Mouse (Mus musculus) liver, embryonic 14.5 days (tissue): Measurements from ENCODE around the gene Tmem44.

ENCODE experiments used
- CTCF ChIP-seq: IDR thresholded peaks from 2 replicates; pipeline ENCODE4 v1.5.1; 2016; ENCODE audit warnings: antibody characterized with exemption, low read depth, control low read depth
- EP300 ChIP-seq: IDR thresholded peaks from 2 replicates; pipeline ENCODE4 v1.6.1; 2016; ENCODE audit warnings: antibody characterized with exemption, low read depth

DNA sequence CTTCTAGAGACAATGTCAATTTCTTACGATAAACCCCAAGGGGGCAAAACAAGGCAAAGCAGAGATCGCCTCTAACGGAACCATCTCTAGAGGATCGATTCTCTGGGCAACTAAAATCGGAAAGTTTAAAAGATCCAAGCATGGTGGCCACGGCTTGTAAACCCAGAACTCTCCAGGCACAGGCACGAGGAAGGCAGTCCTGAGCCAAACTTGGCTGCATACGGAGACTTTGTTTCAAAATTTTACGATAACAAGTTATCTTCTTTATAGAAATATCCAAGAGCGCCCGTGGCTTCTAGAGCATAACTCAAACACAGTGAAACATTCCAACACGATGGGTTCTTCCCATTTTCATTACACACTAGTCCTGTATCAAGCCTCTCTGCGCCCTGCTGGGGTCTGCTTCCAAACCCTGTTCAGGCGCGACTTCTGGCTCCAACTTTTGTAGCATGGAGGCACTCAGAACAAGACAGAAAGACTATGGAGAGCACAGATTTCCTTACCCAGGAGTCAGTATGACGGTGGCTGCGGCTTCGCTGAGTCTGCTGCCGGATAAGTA, 36.4 kb upstream of the Tmem44 start:
- TF ChIP-seq CTCF (no peak), EP300 (no peak)
